Mouse (Mus musculus) urinary bladder, adult 2 months (tissue): ENCODE data around the gene Kif5c. TPM values are rescaled to one million over a fixed set of nuclear protein-coding genes. Genes with fewer than 3 reads are reported as not detected.

Experiments
- DNase-seq: peaks from one replicate; pipeline ENCODE4 v3.0.0; 2022; ENCODE audit warnings: low spot score
- polyA plus RNA-seq: library from polyadenylated mRNA; depleted of rRNA; stranded (reverse); fragments of >200 nt; gene quantifications from 2 replicates; pipeline ENCODE4 v1.2.3, GENCODE M21; 2012

The Kif5c gene
- polyA plus RNA-seq, 1 experiment: 2.7 TPM

DNA sequence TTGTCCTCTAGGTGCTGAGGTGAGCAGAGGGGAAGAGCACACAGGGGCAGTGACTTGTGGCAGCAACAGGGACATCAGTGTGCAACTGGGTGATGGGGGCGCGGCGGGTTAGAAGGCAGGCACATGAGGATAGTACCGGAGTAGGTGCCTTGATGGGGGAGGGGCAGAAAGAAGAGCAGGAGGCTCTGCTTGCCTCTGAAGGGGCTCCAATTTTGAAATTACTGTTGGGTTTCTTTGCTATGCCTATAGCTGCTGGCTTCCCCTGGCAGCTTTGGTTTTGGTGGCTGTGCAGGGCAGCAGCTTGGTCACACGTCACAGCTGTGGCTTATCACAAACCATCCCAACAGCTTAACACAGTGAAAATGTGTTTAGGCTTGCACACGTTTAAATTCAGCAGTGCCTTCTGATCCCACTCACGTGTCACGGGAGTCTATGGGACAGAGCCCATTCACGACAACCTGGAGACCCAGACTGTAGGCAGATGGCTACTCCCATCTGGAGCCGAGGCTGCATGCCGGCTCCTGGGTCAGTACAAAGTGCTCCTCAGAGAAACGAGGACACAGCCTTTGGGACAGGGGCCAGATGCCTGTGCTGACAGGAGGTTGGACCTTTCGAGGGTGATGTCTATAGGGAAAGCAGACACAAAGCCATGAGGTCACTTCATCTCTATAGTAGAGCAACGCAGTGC, 126.1 kb downstream of the Kif5c start:
- no peak for DNase-seq

DNA sequence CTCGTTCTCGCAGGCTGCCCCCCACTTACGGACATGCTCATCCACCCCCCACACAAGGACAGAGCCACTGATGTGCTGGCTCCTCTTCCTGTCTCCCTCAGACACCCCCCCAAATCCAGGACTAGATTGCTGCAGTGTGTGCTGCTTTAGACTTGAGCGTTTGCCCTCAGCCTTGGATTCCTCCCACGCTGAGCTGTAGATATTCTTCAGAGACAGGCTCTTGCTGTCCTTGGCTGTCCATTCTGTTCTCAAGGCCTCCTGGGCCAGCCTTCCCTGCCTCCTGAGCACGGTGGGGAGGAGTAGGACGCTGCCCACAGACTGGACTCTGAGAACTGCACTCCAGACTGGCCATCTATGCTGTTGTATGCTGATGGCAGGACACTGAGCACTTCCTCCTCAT, 127.8 kb downstream of the Kif5c start:
- DNase-seq: no peak

DNA sequence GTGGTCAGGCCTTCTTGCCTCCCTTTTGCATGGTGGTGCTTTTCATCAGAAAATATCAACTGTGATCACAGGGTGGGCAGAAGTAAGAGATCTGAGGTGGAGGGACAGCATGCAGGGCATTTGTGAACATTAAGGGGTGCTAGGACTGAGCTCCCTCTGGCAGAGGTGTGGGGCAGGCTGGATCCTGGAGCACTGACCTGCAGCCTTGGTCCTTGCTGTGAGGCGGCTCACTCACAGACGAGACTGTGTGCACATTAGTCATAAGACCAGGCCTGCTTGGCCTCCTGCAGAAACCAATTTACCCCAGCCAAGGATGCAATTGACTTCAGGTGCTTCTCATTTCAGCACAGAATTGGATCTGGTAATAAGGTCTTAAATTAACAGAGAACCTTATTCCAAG, 128.6 kb downstream of the Kif5c start:
- no peak for DNase-seq

DNA sequence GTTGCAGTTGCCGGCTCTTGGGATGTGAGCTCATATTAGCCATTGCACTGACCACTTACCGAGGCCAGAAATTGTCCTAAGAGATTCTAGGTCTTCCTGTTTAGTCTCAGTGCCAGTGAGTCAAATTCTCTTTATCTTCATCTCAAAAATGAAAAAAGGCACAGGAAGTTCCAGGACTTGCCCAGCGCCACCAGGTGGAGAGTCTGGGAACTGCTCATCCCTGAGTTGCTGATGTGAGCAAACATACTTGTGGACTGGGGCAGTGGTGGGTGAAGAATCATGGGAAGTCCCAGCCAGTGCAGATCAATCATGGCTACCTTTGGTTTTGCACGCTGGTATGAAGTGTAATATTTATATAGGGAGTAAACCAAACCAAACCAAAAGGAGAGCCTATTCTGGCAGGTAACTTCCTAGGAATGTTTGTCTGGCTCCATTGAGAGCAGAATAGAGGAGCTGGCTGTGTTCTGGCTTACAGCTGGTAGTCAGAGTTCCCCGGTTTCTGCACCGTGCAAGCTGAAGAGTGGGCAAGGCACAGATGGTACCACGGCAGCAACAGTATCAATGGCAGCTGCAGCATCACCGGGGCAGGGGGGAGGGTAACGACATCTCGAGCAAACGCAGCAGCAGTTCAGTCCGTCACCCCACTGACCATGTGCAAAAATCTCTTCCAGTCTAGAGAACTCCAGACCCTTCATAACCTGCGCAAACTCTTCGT, 129.7 kb downstream of the Kif5c start:
- DNase-seq: no peak

DNA sequence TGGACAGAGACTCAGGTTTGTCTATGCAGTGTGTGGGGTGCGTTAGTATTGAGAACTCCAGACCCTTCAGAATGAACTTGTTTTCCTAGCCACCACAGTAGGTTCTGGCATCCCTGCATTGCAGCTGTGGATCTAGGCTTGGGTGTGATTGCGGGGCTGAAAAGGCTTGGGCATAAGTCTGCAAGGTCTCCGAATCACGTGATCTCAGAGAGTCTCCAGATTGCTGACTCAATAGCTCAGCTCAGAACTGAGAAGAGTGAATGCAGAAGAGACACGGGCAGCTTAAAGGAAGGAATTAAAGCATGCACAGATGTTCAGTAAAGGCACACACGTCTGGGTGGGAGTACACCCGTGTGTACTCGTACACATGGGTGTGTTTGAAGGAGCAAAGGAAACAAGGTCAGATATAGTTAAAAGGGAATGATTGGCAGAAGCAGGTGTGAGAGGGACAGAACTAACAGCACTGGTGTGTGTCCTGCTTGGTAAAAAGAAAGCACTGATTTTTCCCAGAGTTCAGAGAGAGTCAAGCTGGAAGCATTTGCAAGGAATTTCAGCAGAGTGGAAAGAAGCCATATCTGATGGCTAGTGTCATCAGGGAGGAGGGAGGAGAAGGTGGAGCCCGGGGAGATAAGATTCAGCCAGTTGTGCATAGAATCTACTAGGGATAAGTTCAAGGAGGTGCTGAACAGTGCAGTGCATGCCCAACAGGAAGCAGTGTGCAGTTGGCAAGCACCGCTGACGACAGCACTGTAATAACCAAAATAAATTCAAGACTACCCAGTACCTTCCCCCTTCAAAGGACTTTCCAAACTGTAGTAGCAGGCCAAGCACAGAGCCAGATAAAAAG, 130.9 kb downstream of the Kif5c start:
- no peak for DNase-seq

DNA sequence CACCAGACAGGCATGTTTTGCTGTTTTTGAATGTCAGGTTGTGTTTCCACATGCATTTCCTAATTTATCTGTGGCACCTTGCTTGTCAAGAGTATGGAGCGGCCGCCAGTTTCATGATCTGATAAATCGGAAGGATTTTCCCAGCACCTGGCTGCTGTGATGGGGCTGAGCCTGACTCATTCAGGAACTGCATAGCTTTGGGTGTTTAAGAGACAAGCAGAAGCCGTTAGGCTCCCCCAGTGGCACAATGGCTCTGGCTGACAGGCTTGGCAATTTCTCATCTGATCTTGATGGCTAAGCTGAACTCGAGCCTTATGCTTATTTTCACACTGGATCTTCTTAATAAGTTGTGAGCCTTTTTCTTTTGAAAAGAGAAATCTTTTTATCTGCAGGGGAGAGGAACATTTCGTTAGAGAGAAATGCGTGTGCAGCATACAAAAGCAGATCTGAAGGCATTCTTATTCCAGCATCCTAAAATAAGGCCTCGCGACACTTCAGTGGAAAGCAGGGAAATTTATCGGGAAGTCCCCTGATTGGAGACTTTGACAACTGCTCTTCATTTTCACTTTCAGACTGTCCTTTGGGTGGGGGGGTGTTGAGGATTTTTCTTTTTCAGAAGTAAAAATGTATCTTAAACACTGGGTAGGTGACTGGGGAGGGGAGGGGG, 132.6 kb downstream of the Kif5c start:
- DNase-seq: no peak

DNA sequence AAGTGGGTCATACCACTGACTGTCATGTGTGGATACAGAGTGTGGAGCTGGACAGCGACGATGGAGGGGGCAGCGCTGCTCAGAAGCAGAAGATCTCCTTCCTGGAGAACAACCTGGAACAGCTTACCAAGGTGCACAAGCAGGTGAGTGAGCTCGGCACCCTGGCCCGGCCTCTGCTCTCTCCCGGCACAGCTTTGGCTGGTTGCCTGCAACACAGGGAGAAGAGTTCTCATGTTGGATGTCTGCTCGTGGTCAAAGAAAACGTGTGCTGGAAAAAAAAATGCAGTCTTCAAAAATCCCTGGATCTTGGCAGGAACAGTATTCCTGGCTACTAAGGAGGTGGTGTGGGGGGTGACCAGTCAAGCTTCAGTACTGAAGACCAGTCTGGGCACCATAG, 133.1 kb downstream of the Kif5c start:
- DNase-seq: no peak

DNA sequence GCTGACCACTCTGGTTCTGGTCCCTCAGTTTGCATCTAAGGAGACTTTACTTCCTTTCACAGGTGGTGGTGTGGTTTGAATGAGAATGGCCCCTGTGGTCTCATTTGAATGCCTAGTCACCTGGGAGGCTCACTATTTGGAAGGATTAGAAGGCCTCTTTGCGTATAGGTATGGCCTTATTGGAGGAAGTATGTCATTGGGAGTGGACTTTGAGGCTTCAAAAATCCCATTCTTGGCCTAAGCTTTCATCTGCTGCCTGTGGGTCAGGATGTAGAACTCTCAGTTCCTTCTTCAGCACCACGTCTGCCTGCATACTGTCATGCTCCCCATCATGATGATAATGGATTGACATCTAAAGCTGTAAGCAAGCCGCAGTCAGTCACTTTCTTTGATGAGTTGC, 134.0 kb downstream of the Kif5c start:
- DNase-seq: no peak

DNA sequence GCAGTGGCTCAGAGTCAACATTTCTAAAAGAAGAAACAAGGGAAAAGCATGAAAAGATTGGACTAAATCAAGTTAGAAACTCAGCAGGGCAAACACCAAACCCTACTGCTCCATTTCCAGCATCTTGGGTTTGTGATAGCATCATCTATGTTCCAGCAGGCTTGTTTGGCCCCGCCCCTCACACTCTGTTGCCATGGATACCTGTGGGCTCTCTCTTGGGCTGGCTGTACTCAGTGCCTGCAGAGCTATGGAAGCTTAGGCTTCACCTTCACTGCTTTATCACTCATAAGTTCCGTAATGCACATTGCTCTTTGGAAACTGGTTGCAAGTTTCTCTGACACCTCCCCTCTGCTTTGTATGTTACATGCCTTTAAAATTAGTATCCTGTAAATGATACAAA, 136.0 kb downstream of the Kif5c start:
- no peak for DNase-seq

DNA sequence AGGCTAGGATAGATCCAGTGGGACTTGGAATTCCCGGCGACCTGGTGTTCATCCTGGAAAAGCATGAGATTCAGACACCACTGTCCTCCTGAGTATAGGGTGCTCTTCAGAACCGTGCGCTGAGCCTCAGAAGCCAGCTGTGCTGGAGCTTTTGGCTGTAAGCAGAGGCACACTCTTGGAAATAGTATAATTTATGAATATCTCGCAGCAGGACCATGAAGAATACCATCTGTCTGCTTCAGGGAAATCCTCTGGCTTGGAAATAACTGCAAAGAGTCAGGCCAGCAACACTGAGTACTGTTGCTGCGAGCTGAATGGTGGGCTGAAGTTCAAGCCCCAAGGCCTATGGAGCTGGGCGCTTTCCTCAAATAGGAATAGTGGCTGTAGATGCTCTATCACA, 138.5 kb downstream of the Kif5c start:
- DNase-seq: no peak

DNA sequence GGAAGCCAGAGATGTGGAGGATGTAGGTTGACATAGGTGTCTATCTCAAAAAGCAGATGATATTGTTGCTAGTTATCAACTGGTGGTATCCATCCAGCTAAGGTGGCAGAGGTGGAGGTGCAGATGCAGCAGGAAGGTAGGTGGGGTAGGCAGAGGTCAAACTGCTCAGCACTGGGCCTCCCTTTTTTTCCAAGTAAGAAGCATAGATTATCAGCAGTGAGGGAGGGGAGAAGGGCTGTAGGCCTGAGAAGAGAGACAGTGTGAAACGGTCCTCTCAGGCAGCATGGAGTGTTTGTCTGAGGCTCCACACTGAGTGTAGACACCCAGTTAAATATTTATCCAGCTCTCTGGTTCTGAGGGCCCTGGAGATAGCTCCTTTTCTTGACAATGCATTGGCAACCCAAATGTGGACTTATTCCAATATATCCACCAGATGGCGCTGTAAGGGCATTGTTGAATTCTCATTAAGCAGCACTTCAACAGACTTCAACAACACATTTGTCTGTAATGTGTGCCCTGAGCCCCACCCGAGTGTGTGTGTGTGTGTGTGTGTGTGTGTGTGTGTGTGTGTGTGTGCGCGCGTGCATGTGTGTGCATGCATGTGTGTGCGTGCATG, 145.3 kb downstream of the Kif5c start:
- DNase-seq: no peak

DNA sequence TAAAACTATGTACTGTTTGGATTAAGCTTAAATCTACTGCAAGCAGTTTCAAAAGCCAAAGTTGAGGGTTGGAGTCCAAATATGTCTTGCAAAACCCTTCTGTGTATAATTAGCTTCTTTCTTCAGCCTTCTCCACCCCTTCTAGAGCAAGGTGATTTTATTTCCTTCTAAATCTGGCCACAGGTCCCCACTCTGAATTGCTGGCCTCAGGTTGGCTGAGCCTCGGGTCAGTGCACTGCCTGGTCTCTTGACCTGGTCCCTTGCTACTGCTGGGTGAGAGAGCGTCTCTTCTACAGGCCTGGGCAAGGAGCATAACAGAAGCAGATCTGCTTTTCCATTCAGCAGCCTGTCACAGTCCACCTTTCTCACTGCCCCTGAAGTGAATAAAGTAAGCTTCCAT, 149.8 kb downstream of the Kif5c start:
- no peak for DNase-seq

DNA sequence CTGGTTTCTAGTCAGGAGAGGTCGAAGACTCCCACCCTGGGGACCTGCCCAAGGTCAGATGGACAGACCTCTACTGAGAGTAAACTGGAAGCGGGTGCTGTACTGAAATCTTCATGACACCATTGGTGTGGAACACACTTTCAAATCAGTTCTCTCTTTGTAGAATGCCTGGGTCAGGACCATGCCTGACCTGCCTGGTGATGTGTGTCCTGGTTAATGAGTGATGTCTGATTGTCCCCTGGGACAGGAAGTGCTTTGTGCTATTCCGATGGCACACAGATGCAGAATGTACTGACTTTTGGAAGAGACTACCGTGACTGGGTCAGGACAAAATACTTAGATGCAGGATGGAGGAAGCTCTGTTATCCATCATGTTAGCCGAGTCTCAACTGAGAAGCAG, 151.3 kb downstream of the Kif5c start:
- DNase-seq: no peak

DNA sequence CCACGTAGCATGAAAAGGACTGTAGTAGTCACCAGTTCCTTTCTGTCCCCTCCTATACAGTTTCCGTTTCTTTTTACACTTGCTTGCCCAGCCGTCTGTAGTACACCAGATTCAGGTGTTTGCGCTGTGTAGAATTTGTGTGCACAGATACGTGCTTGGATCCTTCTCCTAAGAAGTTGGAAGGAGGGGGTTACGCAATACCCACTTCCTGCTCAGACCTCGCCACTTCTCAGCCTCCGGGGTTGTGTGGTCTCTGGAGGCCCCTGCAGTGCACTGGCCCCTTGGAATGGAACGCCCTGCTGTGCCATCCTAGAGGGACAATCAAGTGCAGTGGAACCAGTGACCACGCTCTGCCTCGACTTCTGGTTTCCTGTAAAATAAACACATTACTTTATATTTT, 152.1 kb downstream of the Kif5c start:
- no peak for DNase-seq

DNA sequence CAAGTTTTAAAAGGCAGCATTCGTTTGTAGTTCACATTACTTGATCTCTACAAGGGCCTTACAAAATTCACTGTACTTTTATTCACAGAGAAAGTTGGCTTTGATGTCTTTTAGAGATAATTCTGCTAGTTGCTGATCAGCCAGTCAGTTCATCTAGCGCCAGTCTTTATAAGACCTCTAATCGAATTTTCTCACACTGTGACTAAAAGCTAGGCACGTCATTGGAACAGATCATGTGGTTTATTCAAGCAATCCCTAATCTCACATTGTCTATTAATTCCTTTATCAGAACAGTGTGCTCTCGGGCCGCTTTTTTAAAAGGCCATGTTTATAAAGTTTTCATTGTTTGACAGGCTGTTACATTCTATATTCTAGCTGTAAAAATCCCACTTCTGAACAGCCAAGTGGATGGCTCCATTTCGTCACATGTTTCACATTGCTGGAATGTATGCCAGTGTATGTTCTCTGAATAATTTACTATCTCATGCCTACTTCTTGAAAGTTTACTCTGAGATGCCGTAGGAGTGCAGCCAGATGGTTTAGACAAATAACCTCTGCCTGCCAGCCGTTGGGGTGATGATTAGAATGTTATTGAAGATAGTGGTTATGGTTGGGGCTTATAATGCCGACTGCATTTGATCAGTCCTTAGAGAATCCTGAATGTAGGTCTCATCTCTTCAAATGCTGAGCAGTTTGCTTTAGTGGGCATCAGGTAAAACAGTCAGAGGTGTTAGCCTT, 154.3 kb downstream of the Kif5c start:
- DNase-seq: no peak

DNA sequence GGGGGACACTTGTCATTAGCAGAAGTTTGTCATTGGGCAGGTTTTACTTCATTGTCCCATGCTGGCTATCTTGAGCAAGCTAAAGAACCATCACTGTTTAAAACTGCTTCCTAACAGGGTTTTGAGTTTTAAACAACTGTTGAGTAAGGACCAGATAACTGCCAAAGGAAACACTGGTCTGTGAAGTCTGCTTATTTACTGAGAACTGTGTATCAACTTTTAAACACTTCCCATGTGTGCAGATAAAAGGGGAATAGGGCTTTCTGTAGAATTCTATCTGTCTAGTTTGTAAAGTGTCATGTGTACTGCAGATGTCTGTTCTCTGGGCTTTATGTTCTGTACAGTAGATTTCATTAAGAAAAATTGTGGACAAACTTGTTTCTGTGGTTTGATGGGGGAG, 155.1 kb downstream of the Kif5c start:
- DNase-seq: no peak

DNA sequence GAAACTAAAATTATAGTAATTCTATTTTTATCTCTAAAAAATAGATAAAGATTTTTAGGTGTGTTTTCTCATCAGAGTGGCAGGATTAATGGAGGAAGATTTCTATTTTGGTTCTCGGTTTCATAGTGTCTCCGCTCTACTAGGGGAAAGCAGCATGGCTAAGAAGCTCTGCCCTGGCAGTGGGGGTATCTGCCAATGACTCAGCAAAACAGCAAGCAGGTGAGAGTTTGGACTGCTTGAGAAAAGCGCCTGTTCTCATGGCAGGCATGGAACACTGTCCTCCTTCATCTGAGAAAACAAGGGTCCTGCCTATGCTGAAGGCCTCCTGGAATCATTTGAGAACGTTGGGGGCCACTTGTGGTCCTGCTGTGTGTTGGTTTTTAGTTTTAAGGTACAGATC, 156.1 kb downstream of the Kif5c start:
- DNase-seq: no peak

DNA sequence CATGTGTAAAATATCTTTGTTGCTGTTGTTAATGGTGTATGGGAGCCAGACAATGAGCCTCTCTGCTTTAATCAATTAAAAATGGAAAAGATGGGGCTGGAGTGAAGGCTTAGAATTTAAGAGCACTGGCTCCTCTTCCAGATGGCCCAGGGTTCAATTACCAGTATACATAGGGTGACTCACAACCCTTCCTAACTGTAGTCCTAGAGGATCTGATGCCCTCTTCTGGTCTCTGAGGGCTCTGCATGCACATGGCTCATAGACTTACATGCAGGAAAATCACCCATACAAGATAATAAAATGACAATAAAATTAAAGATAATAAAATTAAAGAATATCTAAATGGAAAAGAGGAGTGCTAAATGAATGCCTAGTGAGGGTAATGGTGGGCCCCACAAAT, 156.6 kb downstream of the Kif5c start:
- DNase-seq: no peak

DNA sequence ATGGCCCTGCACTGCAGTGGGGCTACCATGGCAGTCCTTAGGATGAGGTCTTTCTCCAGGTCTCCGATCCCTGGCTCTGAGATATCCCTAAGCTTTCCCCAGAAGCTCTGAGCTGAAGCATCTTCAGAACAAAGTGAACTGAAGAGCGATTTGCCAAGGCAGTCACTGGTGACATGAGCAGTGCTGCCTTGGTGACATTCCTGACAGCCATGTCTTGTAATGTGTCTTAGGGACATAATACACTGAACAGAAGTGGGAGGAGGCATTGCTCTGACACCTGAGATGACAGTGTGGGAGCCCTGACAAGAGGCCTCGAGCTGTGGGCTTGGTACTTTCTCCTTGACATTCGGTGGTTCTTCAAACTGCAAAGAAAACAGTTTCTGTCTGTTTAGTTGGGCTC, 157.3 kb downstream of the Kif5c start:
- no peak for DNase-seq

DNA sequence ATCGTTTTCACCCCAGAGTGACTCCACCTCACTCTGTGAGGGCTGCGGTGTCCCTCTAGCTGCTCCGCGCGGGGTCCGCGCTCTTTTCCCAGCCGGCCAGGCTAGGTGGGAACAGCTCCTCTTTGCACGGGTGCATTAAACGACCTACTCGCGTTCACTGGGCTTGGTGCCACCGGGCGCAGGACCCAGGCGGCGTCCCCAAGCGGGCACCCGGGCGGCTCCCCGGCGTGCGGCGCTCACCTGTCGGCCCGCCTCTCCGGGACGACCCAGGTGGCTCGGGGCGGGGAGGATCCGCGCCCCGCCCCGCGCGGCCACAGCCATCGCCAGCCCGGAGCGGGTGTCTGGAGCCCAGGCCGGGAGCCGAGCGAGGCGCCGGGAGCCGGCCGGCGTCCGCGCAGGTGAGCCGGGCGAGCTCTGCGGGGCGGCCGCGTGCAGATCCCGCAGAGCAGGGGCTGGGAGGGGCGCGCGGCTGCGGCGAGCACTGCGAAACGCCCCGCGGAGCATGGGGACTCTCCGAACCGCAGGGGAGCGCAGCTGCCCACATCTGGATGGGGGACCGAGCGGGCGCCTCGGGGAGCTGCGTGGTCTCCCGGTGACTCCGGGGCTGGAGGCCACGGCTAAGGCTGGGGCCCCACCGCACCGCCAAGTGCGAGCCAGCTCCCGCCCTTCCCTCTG, 168.4 kb downstream of the Kif5c start, which contains the start of gene Lypd6b:
Gene Lypd6b, plus strand, starts transcription at position 313 of the 675 bp plus-strand sequence.
- peak; percentile 58 for DNase-seq

DNA sequence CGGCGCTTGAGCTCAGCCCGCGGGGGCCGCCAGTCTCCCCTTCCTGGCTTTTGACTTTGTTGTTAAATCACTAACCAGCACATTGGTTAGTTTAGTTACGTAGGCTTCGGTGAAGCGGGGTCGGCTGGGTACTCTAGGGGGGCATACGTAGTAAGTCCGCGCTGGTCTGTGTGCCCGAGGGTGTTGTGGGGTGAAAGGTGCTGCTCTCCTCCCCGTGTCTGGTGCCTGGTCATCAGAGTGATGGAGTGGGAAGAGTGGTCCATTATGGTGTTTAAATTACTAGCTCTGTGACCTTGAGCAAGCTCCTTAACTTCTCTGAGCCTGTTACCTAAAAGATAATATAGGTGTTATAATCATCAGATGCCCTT, 168.9 kb downstream of the Kif5c start:
- DNase-seq: no peak
